Mouse (Mus musculus): ENCODE measurements at regions not wholly inside any gene's neighbourhood (a gene's known extent, or its start where the extent isn't known, plus 50 kb on each side); places are given as distances from the start of the nearest gene placed in this dataset.

DNA sequence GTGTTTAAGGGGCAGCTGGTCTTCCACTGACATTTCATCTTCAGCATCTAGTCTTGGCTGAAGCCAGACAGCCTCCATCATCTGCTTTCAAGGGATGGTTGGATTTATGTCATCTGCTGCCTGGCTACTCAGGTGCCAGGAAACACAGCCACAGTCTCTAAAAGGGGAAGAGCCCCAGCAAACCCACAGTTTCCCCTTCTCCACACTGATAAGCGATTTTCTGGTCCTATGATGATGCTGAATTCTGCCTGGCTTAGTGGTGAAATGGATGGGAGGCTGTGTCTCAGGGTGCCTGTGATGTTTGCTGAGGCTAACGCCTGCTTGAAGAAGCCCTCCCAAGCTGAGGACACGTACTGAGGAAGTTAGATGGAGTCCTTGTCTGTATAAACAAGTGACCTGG is 160.5 kb downstream of the Unc5cl start:
- WGBS: 68% methylated on average over 3 of the region's 3 CpGs
- no peak overlapping the region for H3K4me3 ChIP-seq (replicated peaks)
- H3K4me2 ChIP-seq: no peak overlapping the region
- H3K9ac ChIP-seq (replicated peaks): no peak overlapping the region
- H3K27me3 ChIP-seq (replicated peaks): no peaks in the 10 kb centered on the region
- no peaks in the 10 kb centered on the region for H3K9me3 ChIP-seq (replicated peaks)
- no peaks in the 10 kb centered on the region for H3K36me3 ChIP-seq
- peaks cover 15% of the 10 kb centered on the region for H3K4me1 ChIP-seq
- H3K27ac ChIP-seq (replicated peaks): no peak overlapping the region
- no peak for ATAC-seq (ENCODE audit: low FRiP score)

DNA sequence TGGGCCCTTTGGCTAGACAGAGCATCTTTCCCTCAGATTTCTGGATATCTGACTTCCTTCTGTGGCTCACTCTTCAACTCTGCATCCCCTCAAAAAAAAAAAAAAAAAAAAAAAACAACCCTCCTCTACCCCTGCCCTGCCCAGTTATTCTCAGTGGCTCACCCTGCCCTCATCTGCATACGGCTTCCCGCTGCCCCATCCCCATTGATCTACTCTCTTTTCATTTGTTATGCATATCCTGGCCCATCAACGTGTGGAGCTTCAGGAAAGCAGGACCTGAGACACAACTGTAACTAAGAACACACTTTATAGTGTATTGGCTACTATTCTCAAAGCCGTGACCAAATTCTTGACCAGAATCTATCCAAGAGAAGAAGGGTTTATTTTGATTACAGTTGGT is 161.5 kb downstream of the Unc5cl start:
- no peak overlapping the region for H3K4me2 ChIP-seq
- whole genome bisulfite sequencing: 32% methylated on average over 4 of the region's 4 CpGs
- no peak overlapping the region for H3K27ac ChIP-seq (replicated peaks)
- no peaks in the 10 kb centered on the region for H3K9me3 ChIP-seq (replicated peaks)
- no peaks in the 10 kb centered on the region for H3K27me3 ChIP-seq (replicated peaks)
- no peak overlapping the region for H3K9ac ChIP-seq (replicated peaks)
- peaks cover 13% of the 10 kb centered on the region for H3K4me1 ChIP-seq
- ATAC-seq (ENCODE audit: low FRiP score): no peak
- no peak overlapping the region for H3K4me3 ChIP-seq (replicated peaks)
- H3K36me3 ChIP-seq: no peaks in the 10 kb centered on the region

DNA sequence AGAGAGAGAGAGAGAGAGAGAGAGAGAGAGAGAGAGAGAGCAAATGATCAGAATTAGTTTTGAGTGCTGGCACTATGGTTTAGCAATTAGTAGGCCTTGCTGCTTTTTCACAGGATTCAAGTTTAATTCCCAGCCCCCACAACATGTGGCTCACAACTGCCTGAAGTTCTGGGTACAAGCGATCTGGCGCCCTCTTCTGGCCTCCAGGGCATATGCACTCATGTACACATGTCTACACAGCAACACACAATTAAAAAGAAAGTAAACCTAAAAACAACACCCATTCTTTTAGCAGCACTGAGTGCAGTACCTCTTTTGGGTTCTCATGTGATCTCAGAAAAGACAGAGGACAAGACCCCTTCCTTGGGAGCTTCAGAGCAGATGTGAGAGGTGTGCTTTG is 166.2 kb downstream of the Unc5cl start:
- Histone ChIP-seq H3K4me3 (replicated peaks) (no peak overlapping the region), H3K9ac (replicated peaks) (no peak overlapping the region), H3K4me2 (no peak overlapping the region), H3K9me3 (replicated peaks) (no peaks in the 10 kb centered on the region), H3K27me3 (replicated peaks) (no peaks in the 10 kb centered on the region), H3K4me1 (0 out of 2 replicates have a peak, but pooled peaks cover 6% of the 10 kb centered on the region), H3K36me3 (no peaks in the 10 kb centered on the region), H3K27ac (replicated peaks) (no peak overlapping the region)
- WGBS: 70% methylated on average over 2 of the region's 2 CpGs
- no peak for ATAC-seq (ENCODE audit: low FRiP score)

DNA sequence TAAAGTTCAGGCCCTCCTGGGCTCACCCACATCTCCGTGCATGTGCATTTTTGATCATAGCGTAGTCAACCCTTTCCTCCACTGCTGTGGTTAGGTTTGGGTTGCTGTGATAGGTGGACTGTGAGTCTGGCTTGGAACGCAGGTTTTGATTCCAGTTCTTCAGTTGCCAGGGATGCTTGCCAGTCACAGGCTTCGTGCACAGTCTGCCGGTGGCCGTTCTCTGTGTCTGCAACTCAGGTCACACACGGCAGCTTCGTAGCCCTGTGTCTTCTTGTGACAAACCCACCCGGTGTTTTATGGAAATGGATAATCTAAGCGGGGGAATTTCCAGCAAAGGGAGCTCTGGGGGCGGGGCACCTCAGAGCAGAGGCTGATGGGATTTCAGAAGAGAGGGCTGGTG is 167.0 kb downstream of the Unc5cl start:
- 0 out of 2 replicates have a peak, but pooled peaks cover 6% of the 10 kb centered on the region for H3K4me1 ChIP-seq
- WGBS: 89% methylated on average over 11 of the region's 11 CpGs
- H3K9me3 ChIP-seq (replicated peaks): no peaks in the 10 kb centered on the region
- H3K36me3 ChIP-seq: no peaks in the 10 kb centered on the region
- H3K27me3 ChIP-seq (replicated peaks): no peaks in the 10 kb centered on the region
- H3K9ac ChIP-seq (replicated peaks): no peak overlapping the region
- H3K4me3 ChIP-seq (replicated peaks): no peak overlapping the region
- no peak overlapping the region for H3K27ac ChIP-seq (replicated peaks)
- no peak for ATAC-seq (ENCODE audit: low FRiP score)
- no peak overlapping the region for H3K4me2 ChIP-seq

DNA sequence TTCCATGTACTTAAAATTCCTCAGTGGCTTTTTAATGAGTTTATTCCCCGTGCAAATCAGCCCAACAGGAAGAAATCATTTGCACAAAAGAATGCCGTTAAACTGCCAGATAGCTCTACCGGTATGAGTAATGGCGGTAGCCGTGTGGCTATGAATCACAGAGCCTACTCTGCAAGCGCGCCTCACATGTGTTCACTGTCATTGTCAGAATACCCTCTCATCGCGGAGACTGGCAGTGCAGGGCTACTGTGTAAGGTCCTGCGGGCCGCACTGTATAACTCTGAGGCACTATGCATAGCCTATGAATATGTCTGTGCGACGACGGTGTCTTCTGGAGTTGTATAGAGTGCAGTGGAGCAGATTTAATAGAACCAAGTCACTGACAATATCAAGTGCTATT is 170.2 kb downstream of the Unc5cl start:
- no peaks in the 10 kb centered on the region for H3K27me3 ChIP-seq (replicated peaks)
- peak; percentile 51; the same call in 1 of the 2 replicates for ATAC-seq (ENCODE audit: low FRiP score)
- no peak overlapping the region for H3K9ac ChIP-seq (replicated peaks)
- H3K27ac ChIP-seq (replicated peaks): no peak overlapping the region
- no peaks in the 10 kb centered on the region for H3K36me3 ChIP-seq
- 62% methylated on average over 14 of the region's 14 CpGs for WGBS
- H3K4me1 ChIP-seq: 0 out of 2 replicates have a peak, but pooled peaks cover 6% of the 10 kb centered on the region
- H3K9me3 ChIP-seq (replicated peaks): no peaks in the 10 kb centered on the region
- H3K4me3 ChIP-seq (replicated peaks): no peak overlapping the region
- H3K4me2 ChIP-seq: no peak overlapping the region

DNA sequence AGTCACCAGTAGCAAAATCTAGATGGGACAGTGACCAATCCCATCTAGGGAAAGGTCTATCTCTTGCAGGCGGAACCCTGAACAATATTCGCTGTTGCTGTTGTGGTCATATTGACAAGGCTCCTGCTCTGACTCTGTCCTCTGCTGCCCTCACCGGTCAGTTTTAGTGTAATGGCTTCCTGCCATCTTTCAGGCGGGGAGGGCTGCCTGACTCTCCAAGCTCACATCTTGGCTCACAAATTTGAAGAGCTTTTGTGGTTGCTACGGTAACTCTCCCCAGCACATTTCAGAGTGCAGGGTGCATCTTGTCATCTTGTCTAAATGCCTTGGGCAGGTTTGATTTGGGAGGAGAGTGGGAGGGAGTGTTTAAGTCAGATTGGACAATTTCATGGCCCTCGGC is 171.3 kb downstream of the Unc5cl start:
- ATAC-seq (ENCODE audit: low FRiP score): peak; percentile 41; the same call in 1 of the 2 replicates
- H3K4me1 ChIP-seq: 0 out of 2 replicates have a peak, but pooled peaks cover 6% of the 10 kb centered on the region
- no peak overlapping the region for H3K9ac ChIP-seq (replicated peaks)
- H3K36me3 ChIP-seq: no peaks in the 10 kb centered on the region
- H3K9me3 ChIP-seq (replicated peaks): no peaks in the 10 kb centered on the region
- no peak overlapping the region for H3K4me2 ChIP-seq
- H3K4me3 ChIP-seq (replicated peaks): no peak overlapping the region
- H3K27ac ChIP-seq (replicated peaks): no peak overlapping the region
- no peaks in the 10 kb centered on the region for H3K27me3 ChIP-seq (replicated peaks)
- WGBS: 71% methylated on average over 6 of the region's 6 CpGs

DNA sequence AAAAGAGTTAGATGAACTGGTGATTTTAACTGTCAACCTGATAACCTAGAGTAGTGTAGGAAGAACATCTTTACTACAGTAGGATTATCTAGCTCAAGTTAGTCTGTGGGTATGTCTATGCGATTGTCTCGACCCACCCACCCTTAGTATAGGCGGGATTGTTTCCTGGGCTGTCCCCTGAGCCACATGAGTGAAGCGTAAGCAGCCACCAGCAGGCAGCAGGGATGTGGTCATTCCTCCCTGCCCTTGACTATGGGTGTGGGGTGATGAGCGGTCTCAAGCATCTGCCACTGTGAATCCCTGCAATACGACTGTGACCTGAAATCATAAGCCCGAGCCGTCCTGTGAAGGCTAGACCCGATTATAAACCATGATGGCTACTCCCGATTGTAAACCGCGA is 184.9 kb downstream of the Unc5cl start:
- no peak overlapping the region for H3K4me3 ChIP-seq (replicated peaks)

DNA sequence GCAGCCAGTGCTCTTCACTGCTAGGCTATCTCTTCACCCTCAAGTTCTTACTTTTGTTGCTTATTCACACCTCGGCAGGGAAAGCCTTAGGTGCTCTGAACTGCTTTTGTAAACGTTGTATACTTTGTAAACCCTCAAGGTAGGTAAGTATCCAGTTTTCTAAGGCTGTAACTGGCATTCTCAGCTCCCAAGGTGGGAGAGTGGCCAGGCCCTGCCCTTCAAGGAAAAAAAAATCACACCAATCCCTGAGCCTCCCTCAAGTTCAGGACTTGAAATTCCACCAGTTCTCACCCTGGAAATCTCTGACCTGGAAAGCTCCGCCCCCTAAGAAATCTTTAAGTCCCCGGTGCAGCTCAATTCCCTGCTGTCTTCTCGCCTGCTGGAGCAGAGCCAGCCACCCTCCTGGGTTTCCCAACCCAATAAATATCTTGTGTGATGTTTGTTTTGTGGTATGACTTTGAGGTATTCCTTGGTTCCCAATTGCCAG is 188.9 kb downstream of the Unc5cl start:
- Histone ChIP-seq H3K4me3 (replicated peaks) (no peak overlapping the region), H3K4me2 (no peak overlapping the region), H3K9me3 (replicated peaks) (no peaks in the 10 kb centered on the region), H3K9ac (replicated peaks) (no peak overlapping the region), H3K27ac (replicated peaks) (no peak overlapping the region), H3K4me1 (peaks cover 9% of the 10 kb centered on the region), H3K36me3 (no peaks in the 10 kb centered on the region), H3K27me3 (replicated peaks) (no peaks in the 10 kb centered on the region)
- ATAC-seq (ENCODE audit: low FRiP score): no peak
- 48% methylated on average over 5 of the region's 5 CpGs for WGBS

More for the DNA sequence above, 184.9 kb downstream of the Unc5cl start:
- peaks cover 14% of the 10 kb centered on the region for H3K4me1 ChIP-seq
- H3K9ac ChIP-seq (replicated peaks): no peak overlapping the region
- ATAC-seq (ENCODE audit: low FRiP score): no peak
- no peaks in the 10 kb centered on the region for H3K9me3 ChIP-seq (replicated peaks)
- WGBS: 87% methylated on average over 12 of the region's 12 CpGs
- no peaks in the 10 kb centered on the region for H3K27me3 ChIP-seq (replicated peaks)
- no peaks in the 10 kb centered on the region for H3K36me3 ChIP-seq
- H3K4me2 ChIP-seq: no peak overlapping the region
- no peak overlapping the region for H3K27ac ChIP-seq (replicated peaks)

DNA sequence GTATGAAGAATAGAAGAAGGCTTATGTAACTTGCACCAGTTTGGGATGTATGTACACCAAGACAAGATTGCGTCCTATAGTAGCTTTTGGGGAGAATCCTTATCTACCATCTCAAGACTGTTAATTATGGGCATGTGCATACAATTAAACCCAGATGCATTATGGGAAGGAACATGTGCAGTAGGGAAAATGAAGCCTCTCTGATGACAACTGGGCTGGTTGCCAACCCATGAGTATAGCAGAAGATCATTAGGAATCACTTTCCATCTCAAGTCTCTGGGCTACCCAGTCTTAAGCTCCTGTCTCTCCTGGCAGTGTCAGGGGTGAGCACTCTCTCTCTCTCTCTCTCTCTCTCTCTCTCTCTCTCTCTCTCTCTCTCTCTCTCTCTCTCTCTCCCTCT is 190.4 kb downstream of the Unc5cl start:
- Histone ChIP-seq H3K36me3 (no peaks in the 10 kb centered on the region), H3K4me2 (no peak overlapping the region), H3K27ac (replicated peaks) (no peak overlapping the region), H3K9ac (replicated peaks) (no peak overlapping the region), H3K9me3 (replicated peaks) (no peaks in the 10 kb centered on the region), H3K4me1 (0 out of 2 replicates have a peak, but pooled peaks cover 2% of the 10 kb centered on the region), H3K4me3 (replicated peaks) (no peak overlapping the region), H3K27me3 (replicated peaks) (no peaks in the 10 kb centered on the region)
- ATAC-seq (ENCODE audit: low FRiP score): no peak
- 88% methylated on average over 1 of the region's 1 CpGs for WGBS

DNA sequence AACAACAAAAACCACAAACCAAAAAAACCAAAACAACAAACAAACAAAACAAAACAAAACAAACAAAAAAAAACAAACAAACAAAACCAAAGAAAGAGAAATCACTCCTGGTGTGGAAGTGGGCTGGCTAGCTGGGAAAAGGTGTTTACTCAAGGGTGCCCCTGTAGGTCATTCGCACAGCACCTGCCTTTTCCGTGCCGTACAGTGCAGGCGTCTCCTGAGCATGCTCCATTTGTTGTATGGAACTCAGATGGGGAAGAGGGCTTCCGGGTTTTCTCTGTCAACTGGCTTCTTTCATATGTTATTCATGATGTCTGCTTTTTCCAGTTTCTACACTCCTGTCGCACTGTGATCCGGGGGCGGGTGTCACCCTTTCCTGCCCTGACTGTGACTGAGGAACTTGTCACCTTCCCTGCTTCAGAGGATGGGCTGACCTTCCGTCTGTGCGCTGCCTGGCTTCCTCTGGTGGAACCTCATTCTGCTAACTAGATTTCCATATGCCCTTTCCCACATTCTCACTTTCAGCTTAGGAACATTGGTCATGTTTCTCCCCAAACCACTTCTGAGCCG is 192.0 kb downstream of the Unc5cl start:
- no peaks in the 10 kb centered on the region for H3K9me3 ChIP-seq (replicated peaks)
- H3K36me3 ChIP-seq: no peaks in the 10 kb centered on the region
- no peak overlapping the region for H3K27ac ChIP-seq (replicated peaks)
- no peaks in the 10 kb centered on the region for H3K27me3 ChIP-seq (replicated peaks)
- H3K4me3 ChIP-seq (replicated peaks): no peak overlapping the region
- H3K9ac ChIP-seq (replicated peaks): no peak overlapping the region
- 0 out of 2 replicates have a peak, but pooled peaks cover 2% of the 10 kb centered on the region for H3K4me1 ChIP-seq
- ATAC-seq (ENCODE audit: low FRiP score): no peak
- WGBS: 70% methylated on average over 11 of the region's 11 CpGs
- H3K4me2 ChIP-seq: peak overlapping the region; percentile 35

DNA sequence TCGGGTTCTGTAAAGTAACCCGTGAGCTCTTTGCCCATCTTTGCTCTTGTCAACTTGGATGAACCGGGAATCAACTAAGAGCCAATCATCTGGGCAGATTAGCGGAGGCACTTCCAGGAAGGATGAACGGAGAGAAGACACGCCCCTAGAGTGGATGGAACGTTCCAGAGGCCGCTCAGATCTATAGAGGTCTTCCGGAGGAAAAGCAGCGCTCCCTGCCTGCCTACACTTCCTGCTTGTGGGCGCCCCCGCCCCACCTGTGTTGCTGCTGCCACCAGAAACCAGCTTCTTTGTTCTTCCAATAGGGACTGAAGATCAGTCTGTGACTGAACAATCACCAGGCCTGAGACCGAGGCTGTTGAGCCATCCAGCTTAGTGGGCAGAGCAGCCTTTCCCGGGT is 192.7 kb downstream of the Unc5cl start:
- Histone ChIP-seq H3K27me3 (replicated peaks) (no peaks in the 10 kb centered on the region), H3K9ac (replicated peaks) (no peak overlapping the region), H3K9me3 (replicated peaks) (no peaks in the 10 kb centered on the region), H3K36me3 (no peaks in the 10 kb centered on the region), H3K4me1 (0 out of 2 replicates have a peak, but pooled peaks cover 2% of the 10 kb centered on the region), H3K4me3 (replicated peaks) (no peak overlapping the region), H3K4me2 (peak overlapping the region; percentile 35), H3K27ac (replicated peaks) (no peak overlapping the region)
- ATAC-seq (ENCODE audit: low FRiP score): no peak
- WGBS: 64% methylated on average over 14 of the region's 14 CpGs

DNA sequence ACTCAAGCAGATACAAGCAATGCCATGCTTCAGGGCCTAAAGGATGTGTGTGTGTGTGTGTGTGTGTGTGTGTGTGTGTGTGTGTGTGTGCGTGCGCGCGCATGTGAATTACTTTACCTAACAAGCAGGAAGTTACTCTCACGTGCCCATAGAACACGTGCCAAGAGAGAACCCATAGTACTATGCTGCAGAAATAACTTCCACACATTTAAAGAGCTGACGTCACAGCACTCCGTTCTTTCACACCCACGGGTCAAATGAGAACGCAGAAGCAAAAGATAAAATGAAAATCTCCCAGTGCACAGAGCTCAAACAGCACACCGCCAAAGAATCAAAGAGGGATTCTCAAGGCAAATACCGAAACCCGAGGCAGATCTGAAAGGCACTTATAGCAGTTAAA is 195.9 kb downstream of the Unc5cl start:
- Histone ChIP-seq H3K4me3 (replicated peaks) (no peak overlapping the region), H3K27ac (replicated peaks) (no peak overlapping the region), H3K27me3 (replicated peaks) (no peaks in the 10 kb centered on the region), H3K4me1 (0 out of 2 replicates have a peak, but pooled peaks cover 2% of the 10 kb centered on the region), H3K4me2 (no peak overlapping the region), H3K36me3 (no peaks in the 10 kb centered on the region), H3K9me3 (replicated peaks) (no peaks in the 10 kb centered on the region), H3K9ac (replicated peaks) (no peak overlapping the region)
- ATAC-seq (ENCODE audit: low FRiP score): no peak
- WGBS: 74% methylated on average over 13 of the region's 13 CpGs

All from neural tube, embryonic 15.5 days (tissue).